Mouse (Mus musculus) retina, embryonic 14.5 days (tissue): Measurements from ENCODE around the gene Ppig.
A peak's percentile ranks its signal among the peaks of the same experiment; 100 is the strongest.
"Not testable (repeated sequence)": the region's sequence is repeated elsewhere in the genome, so short reads cannot be mapped to it uniquely, and the experiment has no call there.

Source experiments
- DNase-seq: peaks from one replicate; pipeline ENCODE4 v3.0.0-alpha.2; 2015; ENCODE audit warnings: low spot score

Ppig gene

GRCm38 (mm10) chr2:69722273-69722649, at the start of gene Ppig:
Ppig (plus strand) TSS chr2:69722545.
- peak; percentile 2 for DNase-seq

GRCm38 (mm10) chr2:69673723-69674122, 48.6 kb upstream of the Ppig start:
- DNase-seq, result no peak

GRCm38 (mm10) chr2:69675266-69675665, 47.1 kb upstream of the Ppig start:
- DNase-seq, result no peak

- DNase-seq, result no peak
These were observed 45.6 kb upstream of the Ppig start for GRCm38 (mm10) chr2:69676713-69677112.

- DNase-seq, result not testable (repeated sequence)
These were observed 45.1 kb upstream of the Ppig start for GRCm38 (mm10) chr2:69677215-69677614.

GRCm38 (mm10) chr2:69679990-69680389, 42.4 kb upstream of the Ppig start:
- DNase-seq, result no peak

- no peak for DNase-seq
These were observed 40.4 kb upstream of the Ppig start for GRCm38 (mm10) chr2:69681931-69682330.

GRCm38 (mm10) chr2:69683036-69683805, 39.1 kb upstream of the Ppig start:
- DNase-seq, result peak; percentile 55

- no peak for DNase-seq
These were observed 37.9 kb upstream of the Ppig start for GRCm38 (mm10) chr2:69684488-69684887.

GRCm38 (mm10) chr2:69690214-69690613, 32.1 kb upstream of the Ppig start:
- DNase-seq, result no peak

- no peak for DNase-seq
These were observed 31.5 kb upstream of the Ppig start for GRCm38 (mm10) chr2:69690843-69691242.

GRCm38 (mm10) chr2:69693501-69693900, 28.8 kb upstream of the Ppig start:
- no peak for DNase-seq

GRCm38 (mm10) chr2:69700446-69700845, 21.9 kb upstream of the Ppig start:
- no peak for DNase-seq

GRCm38 (mm10) chr2:69712171-69712570, 10.2 kb upstream of the Ppig start:
- no peak for DNase-seq

- DNase-seq, result peak; percentile 91
These were observed 9.2 kb upstream of the Ppig start, which contains the start of gene Fastkd1 for GRCm38 (mm10) chr2:69712981-69713625. Fastkd1 (minus strand) TSS chr2:69713516.

GRCm38 (mm10) chr2:69713626-69714014, 8.7 kb upstream of the Ppig start:
- no peak for DNase-seq

- DNase-seq, result no peak
These were observed 8.2 kb upstream of the Ppig start for GRCm38 (mm10) chr2:69714126-69714525.

GRCm38 (mm10) chr2:69716483-69716882, 5.9 kb upstream of the Ppig start:
- no peak for DNase-seq

- no peak for DNase-seq
These were observed 3.2 kb upstream of the Ppig start for GRCm38 (mm10) chr2:69719121-69719520.

GRCm38 (mm10) chr2:69722650-69723518, 539 bp downstream of the Ppig start:
- peak; percentile 95 for DNase-seq

GRCm38 (mm10) chr2:69723519-69723825, 1.1 kb downstream of the Ppig start:
- peak; percentile 21 for DNase-seq

- DNase-seq, result no peak
These were observed 22.7 kb downstream of the Ppig start for GRCm38 (mm10) chr2:69745091-69745490.

- DNase-seq, result no peak
These were observed 38.6 kb downstream of the Ppig start for GRCm38 (mm10) chr2:69760980-69761379.
